Mouse (Mus musculus): ENCODE measurements around the gene Prpsap2. TPM values are rescaled to one million over a fixed set of nuclear protein-coding genes. Genes with fewer than 3 reads are reported as not detected.
A peak's percentile ranks its signal among the peaks of the same experiment; 100 is the strongest.

The Prpsap2 gene
- total RNA-seq, 2 experiments from 2014 or later = 27.7 to 31.8 TPM

GRCm38 (mm10) chr11:61719826-61720225 lies 42.1 kb downstream of the Prpsap2 start:
- ATAC-seq (replicated peaks; ENCODE audit: low FRiP score, low TSS enrichment, poor library complexity, severe bottlenecking) = no peak

- ATAC-seq (replicated peaks; ENCODE audit: low FRiP score, low TSS enrichment, poor library complexity, severe bottlenecking) = no peak
These were observed 42.5 kb downstream of the Prpsap2 start for GRCm38 (mm10) chr11:61719387-61719786.

GRCm38 (mm10) chr11:61717990-61718389 lies 43.9 kb downstream of the Prpsap2 start:
- no peak for ATAC-seq (replicated peaks; ENCODE audit: low FRiP score, low TSS enrichment, poor library complexity, severe bottlenecking)

GRCm38 (mm10) chr11:61715130-61715529 lies 46.8 kb downstream of the Prpsap2 start:
- peak; percentile 15; the same call in 1 of the 2 replicates for ATAC-seq (replicated peaks; ENCODE audit: low FRiP score, low TSS enrichment, poor library complexity, severe bottlenecking)

- peak; percentile 80 for ATAC-seq (replicated peaks; ENCODE audit: low FRiP score, low TSS enrichment, poor library complexity, severe bottlenecking)
These were observed 47.4 kb downstream of the Prpsap2 start for GRCm38 (mm10) chr11:61714346-61715117.

- no peak for ATAC-seq (replicated peaks; ENCODE audit: low FRiP score, low TSS enrichment, poor library complexity, severe bottlenecking)
These were observed 48.6 kb downstream of the Prpsap2 start for GRCm38 (mm10) chr11:61713157-61713855.

GRCm38 (mm10) chr11:61708928-61709327 lies 53.0 kb downstream of the Prpsap2 start:
- ATAC-seq (replicated peaks; ENCODE audit: low FRiP score, low TSS enrichment, poor library complexity, severe bottlenecking) = no peak

GRCm38 (mm10) chr11:61706232-61706631 lies 55.7 kb downstream of the Prpsap2 start:
- no peak for ATAC-seq (replicated peaks; ENCODE audit: low FRiP score, low TSS enrichment, poor library complexity, severe bottlenecking)

- no peak for ATAC-seq (replicated peaks; ENCODE audit: low FRiP score, low TSS enrichment, poor library complexity, severe bottlenecking)
These were observed 56.3 kb downstream of the Prpsap2 start for GRCm38 (mm10) chr11:61705581-61705980.

GRCm38 (mm10) chr11:61702494-61702893 lies 59.4 kb downstream of the Prpsap2 start:
- no peak for ATAC-seq (replicated peaks; ENCODE audit: low FRiP score, low TSS enrichment, poor library complexity, severe bottlenecking)

- no peak for ATAC-seq (replicated peaks; ENCODE audit: low FRiP score, low TSS enrichment, poor library complexity, severe bottlenecking)
These were observed 60.2 kb downstream of the Prpsap2 start for GRCm38 (mm10) chr11:61701696-61702095.

- ATAC-seq (replicated peaks; ENCODE audit: low FRiP score, low TSS enrichment, poor library complexity, severe bottlenecking) = no peak
These were observed 62.0 kb downstream of the Prpsap2 start for GRCm38 (mm10) chr11:61699933-61700332.

- ATAC-seq (replicated peaks; ENCODE audit: low FRiP score, low TSS enrichment, poor library complexity, severe bottlenecking) = no peak
These were observed 62.4 kb downstream of the Prpsap2 start for GRCm38 (mm10) chr11:61699460-61699859.

- no peak for ATAC-seq (replicated peaks; ENCODE audit: low FRiP score, low TSS enrichment, poor library complexity, severe bottlenecking)
These were observed 63.0 kb downstream of the Prpsap2 start for GRCm38 (mm10) chr11:61698852-61699251.

GRCm38 (mm10) chr11:61692996-61693395 lies 68.9 kb downstream of the Prpsap2 start:
- ATAC-seq (replicated peaks; ENCODE audit: low FRiP score, low TSS enrichment, poor library complexity, severe bottlenecking) = no peak

GRCm38 (mm10) chr11:61687595-61687994 lies 74.3 kb downstream of the Prpsap2 start:
- no peak for ATAC-seq (replicated peaks; ENCODE audit: low FRiP score, low TSS enrichment, poor library complexity, severe bottlenecking)

- ATAC-seq (replicated peaks; ENCODE audit: low FRiP score, low TSS enrichment, poor library complexity, severe bottlenecking) = no peak
These were observed 74.9 kb downstream of the Prpsap2 start for GRCm38 (mm10) chr11:61686906-61687453.

GRCm38 (mm10) chr11:61686141-61686540 lies 75.7 kb downstream of the Prpsap2 start:
- peak; percentile 69 for ATAC-seq (replicated peaks; ENCODE audit: low FRiP score, low TSS enrichment, poor library complexity, severe bottlenecking)

- ATAC-seq (replicated peaks; ENCODE audit: low FRiP score, low TSS enrichment, poor library complexity, severe bottlenecking) = no peak
These were observed 76.7 kb downstream of the Prpsap2 start for GRCm38 (mm10) chr11:61685119-61685725.
